Mouse (Mus musculus): ENCODE data around the gene Zfp239. TPM values are rescaled to one million over a fixed set of nuclear protein-coding genes. Genes with fewer than 3 reads are reported as not detected.

Zfp239 gene
- polyA plus RNA-seq, 1 experiment = 5.2 TPM

- WGBS = 52% methylated on average over 3 of the region's 3 CpGs
- peak; percentile 57 for DNase-seq (ENCODE audit: low read depth, low spot score)
Observed at GRCm38 (mm10) chr6:117874621-117875281, 12.9 kb downstream of the Zfp239 start.

GRCm38 (mm10) chr6:117878700-117879407 lies 17.0 kb downstream of the Zfp239 start:
- DNase-seq (ENCODE audit: low read depth, low spot score) = peak; percentile 80
- WGBS = 6% methylated on average over 26 of the region's 26 CpGs

- peak; percentile 97 for DNase-seq (ENCODE audit: low read depth, low spot score)
- under 1% methylated on average over 67 of the region's 67 CpGs for WGBS
Observed at GRCm38 (mm10) chr6:117879408-117880115, 17.7 kb downstream of the Zfp239 start.

GRCm38 (mm10) chr6:117880394-117880838 lies 18.5 kb downstream of the Zfp239 start:
- WGBS = 16% methylated on average over 3 of the region's 3 CpGs
- DNase-seq (ENCODE audit: low read depth, low spot score) = no peak

GRCm38 (mm10) chr6:117881229-117881628 lies 19.3 kb downstream of the Zfp239 start:
- no peak for DNase-seq (ENCODE audit: low read depth, low spot score)
- 79% methylated on average over 7 of the region's 7 CpGs for WGBS

- no peak for DNase-seq (ENCODE audit: low read depth, low spot score)
- WGBS = 76% methylated on average over 7 of the region's 7 CpGs
Observed at GRCm38 (mm10) chr6:117881997-117882396, 20.1 kb downstream of the Zfp239 start.

GRCm38 (mm10) chr6:117885943-117886342 lies 24.0 kb downstream of the Zfp239 start:
- DNase-seq (ENCODE audit: low read depth, low spot score) = no peak
- WGBS = 78% methylated on average over 2 of the region's 2 CpGs

GRCm38 (mm10) chr6:117888032-117888431 lies 26.1 kb downstream of the Zfp239 start:
- DNase-seq (ENCODE audit: low read depth, low spot score) = no peak
- WGBS = 48% methylated on average over 1 of the region's 1 CpGs

- DNase-seq (ENCODE audit: low read depth, low spot score) = no peak
- WGBS = 93% methylated on average over 2 of the region's 2 CpGs
Observed at GRCm38 (mm10) chr6:117888642-117889096, 26.8 kb downstream of the Zfp239 start.

GRCm38 (mm10) chr6:117890257-117890656 lies 28.4 kb downstream of the Zfp239 start:
- no peak for DNase-seq (ENCODE audit: low read depth, low spot score)
- 66% methylated on average over 6 of the region's 6 CpGs for WGBS

- DNase-seq (ENCODE audit: low read depth, low spot score) = no peak
- 15% methylated on average over 14 of the region's 14 CpGs for WGBS
Observed at GRCm38 (mm10) chr6:117891369-117892160, 29.7 kb downstream of the Zfp239 start.

- no peak for DNase-seq (ENCODE audit: low read depth, low spot score)
- WGBS = 64% methylated on average over 3 of the region's 3 CpGs
Observed at GRCm38 (mm10) chr6:117892386-117892785, 30.5 kb downstream of the Zfp239 start.

GRCm38 (mm10) chr6:117893435-117893834 lies 31.5 kb downstream of the Zfp239 start:
- no peak for DNase-seq (ENCODE audit: low read depth, low spot score)
- WGBS = 91% methylated on average over 2 of the region's 2 CpGs

GRCm38 (mm10) chr6:117897800-117898199 lies 35.9 kb downstream of the Zfp239 start:
- 47% methylated on average over 5 of the region's 5 CpGs for WGBS
- DNase-seq (ENCODE audit: low read depth, low spot score) = no peak

- WGBS = 79% methylated on average over 17 of the region's 17 CpGs
Observed at GRCm38 (mm10) chr6:117900126-117901080, 38.5 kb downstream of the Zfp239 start, which contains the start of gene Hnrnpf. Gene Hnrnpf, plus strand, starts transcription at chr6:117900324.

GRCm38 (mm10) chr6:117901510-117902402 lies 39.9 kb downstream of the Zfp239 start:
- DNase-seq (ENCODE audit: low read depth, low spot score) = no peak
- WGBS = 53% methylated on average over 9 of the region's 9 CpGs

More at GRCm38 (mm10) chr6:117900126-117901080, 38.5 kb downstream of the Zfp239 start, which contains the start of gene Hnrnpf:
- no peak for DNase-seq (ENCODE audit: low read depth, low spot score)

- DNase-seq (ENCODE audit: low read depth, low spot score) = no peak
- 70% methylated on average over 4 of the region's 4 CpGs for WGBS
Observed at GRCm38 (mm10) chr6:117902556-117902955, 40.7 kb downstream of the Zfp239 start.

Measured in large intestine, adult 2 months (tissue).